Mouse (Mus musculus) testis, adult 2 months (tissue): ENCODE data around the gene Shank2. TPM values are rescaled to one million over a fixed set of nuclear protein-coding genes. Genes with fewer than 3 reads are reported as not detected.

Source experiments
- H3K27ac ChIP-seq: fragments of 200-500 bp; 2 replicates; pipeline ENCODE4 v1.5.1; 2012; ENCODE audit warnings: low read depth, low read length; ENCODE audit not compliant: control insufficient read depth, insufficient read depth
- H3K27me3 ChIP-seq: fragments of 200-500 bp; 2 replicates; pipeline ENCODE4 v1.6.1; 2012; ENCODE audit warnings: mild to moderate bottlenecking, low read length, moderate library complexity; ENCODE audit not compliant: control insufficient read depth, insufficient read depth
- H3K36me3 ChIP-seq: fragments of 200-500 bp; 2 replicates; pipeline ENCODE4 v1.6.1; 2012; ENCODE audit warnings: mild to moderate bottlenecking, low read length; ENCODE audit not compliant: control insufficient read depth, insufficient read depth
- H3K4me1 ChIP-seq: fragments of 200-500 bp; 2 replicates; pipeline ENCODE4 v1.6.1; 2012; ENCODE audit warnings: low read length; ENCODE audit not compliant: control insufficient read depth, insufficient read depth
- H3K4me3 ChIP-seq: fragments of 200-500 bp; 2 replicates; pipeline ENCODE4 v1.5.1; 2012; ENCODE audit warnings: low read depth, mild to moderate bottlenecking, low read length, moderate library complexity, mixed read lengths; ENCODE audit not compliant: control insufficient read depth
- CTCF ChIP-seq: fragments of 200-500 bp; IDR thresholded peaks from 2 replicates; pipeline ENCODE4 v1.5.1; 2012; ENCODE audit warnings: low read depth, mild to moderate bottlenecking, inconsistent platforms, low read length, moderate library complexity; ENCODE audit not compliant: control insufficient read depth, insufficient read depth, insufficient replicate concordance
- POLR2A ChIP-seq: fragments of 200-500 bp; IDR thresholded peaks from 2 replicates; pipeline ENCODE4 v1.6.1; 2012; ENCODE audit warnings: low read depth, mild to moderate bottlenecking, inconsistent platforms, low read length, moderate library complexity; ENCODE audit not compliant: control insufficient read depth
- polyA plus RNA-seq: library from polyadenylated mRNA; depleted of rRNA; stranded (reverse); fragments of >200 nt; gene quantifications from 2 replicates; pipeline ENCODE4 v1.2.3, GENCODE M21; 2012

The Shank2 gene
- polyA plus RNA-seq, 1 experiment: 34.7 TPM

- H3K27me3 ChIP-seq: no peaks in the 10 kb centered on the region
- no peak for TF ChIP-seq CTCF
- no peak for TF ChIP-seq POLR2A
- no peaks in the 10 kb centered on the region for H3K4me1 ChIP-seq
- H3K27ac ChIP-seq: no peak overlapping the region
- no peaks in the 10 kb centered on the region for H3K36me3 ChIP-seq
- H3K4me3 ChIP-seq: no peak overlapping the region
These were observed 146.4 kb downstream of the Shank2 start for GRCm38 (mm10) chr7:144148111-144148510.

GRCm38 (mm10) chr7:144153124-144153523 lies 151.4 kb downstream of the Shank2 start:
- Histone ChIP-seq H3K27me3 (no peaks in the 10 kb centered on the region), H3K4me3 (no peak overlapping the region), H3K36me3 (no peaks in the 10 kb centered on the region), H3K4me1 (no peaks in the 10 kb centered on the region), H3K27ac (no peak overlapping the region)
- TF ChIP-seq POLR2A (no peak), CTCF (no peak)

GRCm38 (mm10) chr7:144153682-144154081 lies 152.0 kb downstream of the Shank2 start:
- Histone ChIP-seq H3K27ac (no peak overlapping the region), H3K4me3 (no peak overlapping the region), H3K36me3 (no peaks in the 10 kb centered on the region), H3K27me3 (no peaks in the 10 kb centered on the region), H3K4me1 (no peaks in the 10 kb centered on the region)
- TF ChIP-seq POLR2A (no peak), CTCF (no peak)

GRCm38 (mm10) chr7:144157936-144158335 lies 156.2 kb downstream of the Shank2 start:
- no peak for TF ChIP-seq CTCF
- TF ChIP-seq POLR2A: no peak
- H3K27ac ChIP-seq: no peak overlapping the region
- H3K4me1 ChIP-seq: no peaks in the 10 kb centered on the region
- no peaks in the 10 kb centered on the region for H3K36me3 ChIP-seq
- H3K4me3 ChIP-seq: no peak overlapping the region
- no peaks in the 10 kb centered on the region for H3K27me3 ChIP-seq

- H3K4me1 ChIP-seq: no peaks in the 10 kb centered on the region
- H3K27ac ChIP-seq: no peak overlapping the region
- no peaks in the 10 kb centered on the region for H3K36me3 ChIP-seq
- no peak overlapping the region for H3K4me3 ChIP-seq
- no peaks in the 10 kb centered on the region for H3K27me3 ChIP-seq
- TF ChIP-seq CTCF: no peak
- TF ChIP-seq POLR2A: no peak
These were observed 157.8 kb downstream of the Shank2 start for GRCm38 (mm10) chr7:144159556-144159955.

GRCm38 (mm10) chr7:144160066-144160465 lies 158.3 kb downstream of the Shank2 start:
- Histone ChIP-seq H3K4me3 (no peak overlapping the region), H3K4me1 (no peaks in the 10 kb centered on the region), H3K27ac (no peak overlapping the region), H3K36me3 (no peaks in the 10 kb centered on the region), H3K27me3 (no peaks in the 10 kb centered on the region)
- TF ChIP-seq POLR2A: no peak
- TF ChIP-seq CTCF: no peak

GRCm38 (mm10) chr7:144160646-144161249 lies 159.0 kb downstream of the Shank2 start:
- Histone ChIP-seq H3K4me1 (no peaks in the 10 kb centered on the region), H3K27me3 (no peaks in the 10 kb centered on the region), H3K36me3 (no peaks in the 10 kb centered on the region), H3K4me3 (no peak overlapping the region), H3K27ac (no peak overlapping the region)
- TF ChIP-seq POLR2A (no peak), CTCF (no peak)

- Histone ChIP-seq H3K4me1 (no peaks in the 10 kb centered on the region; the same call in 1 of the 2 replicates), H3K27me3 (no peaks in the 10 kb centered on the region), H3K36me3 (no peaks in the 10 kb centered on the region), H3K27ac (no peak overlapping the region), H3K4me3 (no peak overlapping the region)
- no peak for TF ChIP-seq CTCF
- TF ChIP-seq POLR2A: no peak
These were observed 168.5 kb downstream of the Shank2 start for GRCm38 (mm10) chr7:144170272-144170671.

GRCm38 (mm10) chr7:144170686-144171085 lies 169.0 kb downstream of the Shank2 start:
- no peak overlapping the region for H3K27ac ChIP-seq
- H3K4me1 ChIP-seq: peaks cover 3% of the 10 kb centered on the region
- H3K4me3 ChIP-seq: no peak overlapping the region
- no peaks in the 10 kb centered on the region for H3K27me3 ChIP-seq
- TF ChIP-seq CTCF (no peak), POLR2A (no peak)
- no peaks in the 10 kb centered on the region for H3K36me3 ChIP-seq
